Mouse (Mus musculus) NIH3T3 (cell line): ENCODE data around the gene Tmem59l.

Experiments used
- DNase-seq: peaks from one replicate; pipeline ENCODE4 v3.0.0-alpha.2; 2012; ENCODE audit warnings: low read depth

Tmem59l gene

DNA sequence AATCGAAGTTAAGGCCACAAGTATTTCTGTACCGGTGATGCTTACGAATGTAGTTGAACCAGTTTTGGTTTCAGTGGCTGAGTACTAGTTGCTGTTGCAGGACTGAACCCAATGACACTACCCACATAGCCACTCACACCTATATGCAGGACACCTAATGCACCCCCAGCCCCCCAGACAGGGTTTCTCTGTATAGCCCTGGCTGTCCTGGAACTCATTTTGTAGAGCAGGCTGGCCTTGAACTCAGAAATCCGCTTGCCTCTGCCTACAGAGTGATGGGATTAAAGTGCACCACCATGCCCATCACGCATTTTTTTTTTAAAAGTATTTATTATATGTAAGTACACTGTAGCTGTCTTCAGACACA lies 19.9 kb upstream of the Tmem59l start:
- no peak for DNase-seq

DNA sequence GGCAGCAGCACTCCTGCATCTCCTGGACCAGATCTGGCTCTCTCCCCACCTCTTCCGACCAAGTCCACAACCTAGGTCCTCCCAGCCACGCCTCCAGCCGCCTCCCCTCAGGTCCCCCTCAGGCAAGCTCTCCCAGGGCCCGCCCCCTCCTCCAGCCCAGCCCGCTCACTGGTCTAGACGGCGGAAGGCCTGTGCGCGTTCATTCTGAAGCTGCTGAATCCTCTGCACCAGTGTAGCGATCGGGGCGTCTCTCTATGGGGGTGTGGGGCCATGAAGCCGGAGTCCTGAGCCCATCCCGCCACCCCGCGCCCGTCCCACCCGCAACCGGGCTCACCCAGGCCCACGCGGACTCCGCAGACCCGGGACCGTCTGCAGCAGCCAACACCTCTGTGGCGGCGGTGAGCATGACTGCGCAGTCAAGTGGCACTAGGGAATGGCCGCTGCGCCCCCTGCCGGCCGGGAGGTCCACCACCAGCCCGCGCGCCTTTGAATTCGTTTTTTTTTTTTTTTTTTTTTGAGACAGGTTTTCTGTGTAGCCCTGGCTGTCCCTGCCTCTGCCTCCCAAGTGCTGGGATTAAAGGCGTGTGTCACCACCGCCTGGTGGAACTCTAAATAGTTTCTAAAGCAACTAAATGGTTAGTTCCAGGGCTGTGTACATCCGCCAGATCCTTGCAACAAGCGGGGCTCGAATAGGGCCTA lies 19.3 kb upstream of the Tmem59l start, which contains the start of gene Rex1bd:
Gene Rex1bd (minus strand): TSS at position 425 of the 699 bp plus-strand sequence.
- peak; percentile 97 for DNase-seq

DNA sequence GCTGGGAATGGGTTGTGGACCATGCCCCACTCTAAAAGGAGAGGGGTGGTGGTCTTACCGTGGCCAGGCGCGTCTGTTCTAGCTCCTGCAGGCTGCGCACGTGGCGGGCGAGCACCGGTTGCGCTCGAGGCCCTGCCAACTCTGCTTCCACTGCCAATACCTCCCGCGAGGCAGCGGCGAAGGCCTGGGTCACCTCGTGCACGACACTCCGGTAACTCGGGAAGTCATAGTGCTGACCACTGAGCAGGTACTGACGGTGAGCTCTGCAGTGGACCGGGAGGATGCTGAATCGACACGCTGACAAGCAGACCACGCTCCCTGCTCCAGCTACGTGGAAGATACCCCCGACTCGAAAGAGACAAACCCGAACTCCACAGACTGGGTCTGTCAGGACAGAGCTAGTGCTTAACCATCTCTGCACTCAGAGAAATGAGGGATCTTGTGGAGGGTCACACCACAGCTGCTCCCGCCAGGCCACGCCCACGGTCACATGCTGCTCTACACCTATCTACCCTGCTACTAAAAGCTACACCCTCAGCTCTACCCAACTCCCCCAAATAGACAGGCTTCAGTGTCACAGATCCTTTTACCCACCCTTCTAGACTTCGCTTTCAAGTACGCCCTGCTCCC lies 18.7 kb upstream of the Tmem59l start:
- no peak for DNase-seq

- peak; percentile 92 for DNase-seq
Measured at GRCm38 (mm10) chr8:70504851-70505250, 17.7 kb upstream of the Tmem59l start.

DNA sequence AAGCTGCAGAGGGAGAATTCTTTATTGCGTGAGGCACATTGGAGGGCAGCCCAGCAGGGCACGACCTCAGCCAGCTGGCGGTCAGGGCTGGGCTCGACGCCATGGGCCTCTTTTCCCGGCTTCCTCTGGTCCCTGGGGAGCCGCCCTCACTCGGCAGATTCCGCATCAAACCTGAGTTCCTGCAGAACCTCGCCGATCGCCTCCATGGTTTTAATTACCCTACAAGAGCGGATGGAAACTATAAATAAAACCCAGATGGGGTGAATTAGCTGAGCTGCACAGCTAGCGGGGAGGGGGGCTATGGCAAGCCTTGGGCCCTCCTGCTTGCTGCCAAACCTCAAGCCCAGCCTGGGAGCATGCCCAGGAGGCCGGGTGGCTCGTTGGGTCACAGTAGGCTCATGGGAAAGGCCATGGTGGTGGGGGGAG lies 17.1 kb upstream of the Tmem59l start:
- DNase-seq, result peak; percentile 99

DNA sequence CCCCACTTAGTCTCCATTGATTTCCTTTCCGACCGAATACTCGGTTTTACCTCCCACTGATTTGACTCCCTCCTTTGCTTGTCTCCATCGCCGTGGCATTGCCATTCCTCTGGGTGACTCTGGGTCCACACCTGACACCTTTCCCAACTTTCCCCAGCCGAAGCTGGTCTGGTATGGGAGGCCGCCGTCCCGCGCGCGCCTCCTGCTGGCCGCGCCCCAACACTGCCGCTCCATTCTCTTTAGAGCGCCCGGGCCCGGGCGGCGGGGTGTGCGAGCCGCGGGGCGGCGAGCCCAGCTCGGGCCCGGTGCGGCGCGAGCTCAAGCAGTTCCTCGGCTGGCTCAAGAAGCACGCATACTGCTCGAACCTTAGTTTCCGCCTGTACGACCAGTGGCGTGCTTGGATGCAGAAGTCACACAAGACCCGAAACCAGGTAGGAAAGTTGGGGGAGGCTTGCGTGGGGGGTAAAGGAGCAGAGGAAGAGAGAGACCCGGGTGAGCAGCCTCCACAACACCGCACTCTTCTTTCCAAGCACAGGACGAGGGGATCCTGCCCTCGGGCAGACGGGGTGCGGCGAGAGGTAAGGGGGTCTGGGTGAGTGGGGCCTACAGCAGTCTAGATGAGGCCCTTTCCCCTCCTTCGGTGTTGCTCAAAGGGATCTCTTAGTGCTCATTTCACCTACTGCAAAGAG lies 16.0 kb upstream of the Tmem59l start:
- DNase-seq, result peak; percentile 92

DNA sequence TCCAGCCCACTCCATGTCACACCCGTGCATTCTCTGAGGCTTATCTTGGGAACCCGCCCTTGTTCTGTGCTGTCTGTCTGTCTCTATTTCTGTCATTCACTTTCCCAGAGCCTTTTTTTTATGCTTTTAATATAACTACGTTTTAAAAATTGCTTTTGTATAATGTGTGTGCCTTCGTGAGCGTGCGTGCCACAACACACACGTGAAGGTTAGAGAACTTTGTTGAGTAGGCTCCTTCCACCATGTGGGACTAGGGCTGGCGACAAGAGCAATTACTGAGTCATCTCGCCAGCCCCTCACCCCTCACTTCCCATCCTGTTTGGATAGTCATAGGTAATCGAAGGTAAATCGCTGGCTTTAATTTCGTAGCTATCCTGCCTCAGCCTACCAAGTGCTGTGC lies 15.4 kb upstream of the Tmem59l start:
- no peak for DNase-seq

DNA sequence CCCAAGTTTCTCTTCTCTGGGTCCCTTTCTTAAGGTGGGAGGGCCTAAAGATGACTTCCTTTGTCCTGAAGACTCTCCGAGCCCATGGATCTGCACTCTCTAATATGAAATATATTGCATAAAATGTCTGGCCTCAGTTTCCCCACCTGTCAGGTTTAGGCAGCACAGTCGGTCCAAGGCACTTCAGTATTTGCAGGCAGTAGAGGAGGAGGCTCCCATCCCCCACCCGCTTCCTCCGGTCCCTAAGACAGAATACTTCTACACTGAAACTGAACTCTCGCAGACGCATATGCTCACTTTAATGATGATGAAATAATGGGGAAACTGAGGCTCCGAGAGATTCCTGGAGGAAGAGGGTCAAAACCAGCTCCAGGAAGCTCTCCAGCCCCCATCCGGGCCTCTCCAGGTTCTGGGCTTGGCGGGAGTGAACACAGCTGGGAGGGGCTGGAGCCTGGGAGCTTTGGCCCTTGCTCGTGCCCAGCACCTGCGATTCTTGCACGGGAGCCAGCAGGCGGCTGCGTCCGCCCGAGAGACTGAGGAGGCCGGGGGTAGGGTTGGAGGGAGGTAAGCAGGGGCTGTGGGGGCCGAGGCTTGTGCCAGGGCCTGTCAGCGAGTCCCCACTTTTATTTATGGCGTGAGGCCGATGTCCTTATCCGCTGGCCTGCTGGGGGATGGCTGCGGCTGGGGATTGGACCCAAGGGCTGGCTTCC lies 14.8 kb upstream of the Tmem59l start:
- DNase-seq, result peak; percentile 59

- DNase-seq, result no peak
Measured at GRCm38 (mm10) chr8:70500386-70501301, 13.5 kb upstream of the Tmem59l start.

DNA sequence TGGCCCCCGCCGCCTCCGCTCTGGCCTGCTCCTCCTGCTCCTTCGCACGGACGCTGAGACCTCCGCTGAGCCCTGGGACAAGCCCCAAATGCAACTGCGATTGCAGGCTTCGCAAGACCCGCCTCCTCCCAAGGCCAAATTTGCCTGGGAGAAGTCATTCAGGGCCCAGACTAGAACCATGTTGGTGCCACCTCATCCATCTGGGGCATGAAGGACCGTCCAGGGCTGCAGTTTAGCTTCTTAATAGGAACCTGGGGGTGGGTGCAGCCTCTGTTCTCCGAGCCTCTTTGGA lies 8.6 kb upstream of the Tmem59l start:
- peak; percentile 61 for DNase-seq

DNA sequence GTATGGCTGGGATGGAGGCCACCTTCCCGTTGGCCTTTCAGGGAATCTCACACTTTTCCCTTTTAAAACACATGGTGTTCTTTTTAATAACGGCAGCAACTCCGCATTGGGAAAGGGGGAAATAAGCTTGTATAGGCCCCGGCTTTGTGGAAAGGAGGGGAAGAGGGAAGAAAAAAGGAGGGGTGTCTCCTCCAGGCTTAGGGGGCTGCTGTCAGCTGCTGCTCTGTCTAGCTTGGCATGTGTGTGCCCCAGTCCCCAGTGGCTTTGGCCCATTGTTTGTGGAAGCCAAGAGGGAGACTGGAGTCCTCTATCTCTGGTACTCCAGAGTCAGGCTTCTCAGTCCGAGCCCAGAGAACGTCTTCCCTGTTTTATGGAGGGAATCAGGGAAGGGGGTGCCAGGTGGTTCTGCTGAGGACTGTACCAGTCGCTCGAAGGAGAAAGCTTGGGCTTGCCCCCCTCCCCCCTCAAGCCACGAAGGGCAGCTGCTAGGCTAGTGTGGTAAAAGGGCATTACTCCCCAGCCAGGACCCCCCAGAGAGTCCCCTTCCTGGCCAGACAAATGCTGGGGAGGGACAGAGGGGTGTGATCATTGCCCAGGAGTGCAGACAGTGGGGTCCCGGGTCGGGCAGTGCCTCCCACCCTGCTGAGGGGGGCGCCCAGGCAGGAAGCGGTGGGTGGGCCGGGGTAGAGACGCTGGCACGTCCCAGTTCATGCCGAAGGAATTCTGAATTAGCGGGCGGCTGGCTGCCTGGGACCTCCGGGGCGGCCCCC lies 8.0 kb upstream of the Tmem59l start:
- no peak for DNase-seq

- no peak for DNase-seq
Measured at GRCm38 (mm10) chr8:70494416-70494945, 7.3 kb upstream of the Tmem59l start.

DNA sequence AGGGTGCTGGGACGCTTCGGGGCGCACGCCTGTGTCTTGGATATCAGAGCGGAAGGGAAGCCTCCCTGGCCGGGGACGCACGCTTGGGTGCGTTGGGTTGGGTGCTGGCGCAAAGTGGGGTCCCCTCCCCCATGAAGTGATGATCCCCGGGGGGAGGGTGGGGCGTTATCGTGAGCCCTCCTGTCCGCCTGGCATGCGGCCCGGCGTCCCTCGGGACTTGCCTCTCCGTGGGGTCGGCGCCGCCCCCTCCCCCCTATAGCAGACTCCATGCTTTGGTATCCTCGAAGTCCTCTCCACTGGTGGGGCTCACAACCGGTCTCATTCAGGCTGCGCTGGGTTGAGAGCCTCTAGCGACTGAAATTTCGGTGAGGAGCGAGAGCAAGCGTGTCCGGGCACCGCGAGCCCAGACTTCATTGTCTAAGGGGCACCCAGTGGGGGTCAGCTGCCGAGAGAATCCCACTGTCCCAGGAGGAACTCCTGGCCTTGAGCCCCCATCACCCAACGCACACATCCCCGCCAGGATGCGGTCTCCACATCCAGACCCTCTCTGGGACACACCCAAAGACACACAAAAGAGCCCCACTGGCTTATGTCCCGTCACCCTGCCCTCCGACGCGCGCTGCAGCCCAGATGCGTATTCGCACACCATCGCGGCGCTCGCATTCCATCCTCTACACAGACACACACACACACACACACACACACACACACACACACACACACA lies 6.7 kb upstream of the Tmem59l start:
- peak; percentile 59 for DNase-seq

DNA sequence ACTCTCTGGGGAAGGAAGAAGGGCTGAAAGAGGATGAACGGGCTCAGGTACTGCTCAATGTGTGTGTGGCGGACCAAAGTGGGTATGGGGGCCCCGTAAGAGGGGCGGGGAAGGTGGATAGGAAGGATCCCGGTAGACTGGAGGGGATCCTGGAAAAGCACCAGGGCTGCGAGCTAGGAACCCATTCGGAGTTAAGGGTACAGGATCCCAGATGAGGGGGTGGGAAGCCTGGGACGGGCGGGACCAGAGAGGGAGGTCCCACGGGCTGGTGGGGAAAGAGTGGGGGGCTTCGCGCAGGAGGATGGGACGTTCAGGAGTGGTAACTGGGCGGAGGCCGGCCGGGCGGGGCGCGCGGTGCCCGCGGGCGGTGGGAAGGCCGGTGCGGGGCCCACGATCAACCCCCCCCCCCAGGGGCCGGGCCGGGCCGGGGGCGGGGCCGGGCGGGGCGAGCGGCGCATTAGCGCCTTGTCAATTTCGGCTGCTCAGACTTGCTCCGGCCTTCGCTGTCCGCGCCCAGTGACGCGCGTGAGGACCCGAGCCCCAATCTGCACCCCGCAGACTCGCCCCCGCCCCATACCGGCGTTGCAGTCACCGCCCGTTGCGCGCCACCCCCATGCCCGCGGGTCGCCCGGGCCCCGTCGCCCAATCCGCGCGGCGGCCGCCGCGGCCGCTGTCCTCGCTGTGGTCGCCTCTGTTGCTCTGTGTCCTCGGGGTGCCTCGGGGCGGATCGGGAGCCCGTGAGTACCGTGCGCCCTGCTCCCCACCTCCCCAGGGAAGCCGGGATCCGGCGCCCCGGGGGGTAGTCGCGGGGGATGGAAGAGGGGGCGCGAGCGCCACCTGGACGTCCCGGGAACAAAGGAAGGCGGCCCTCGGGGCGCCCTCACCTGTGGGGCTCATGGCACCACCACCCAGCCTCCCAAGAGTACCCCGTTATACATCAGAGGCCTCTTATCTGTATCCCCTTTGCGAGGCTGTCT lies 5.8 kb upstream of the Tmem59l start, which contains the start of gene Crlf1:
Gene Crlf1 (plus strand): TSS at position 495 of the 977 bp plus-strand sequence.
- peak; percentile 65 for DNase-seq

DNA sequence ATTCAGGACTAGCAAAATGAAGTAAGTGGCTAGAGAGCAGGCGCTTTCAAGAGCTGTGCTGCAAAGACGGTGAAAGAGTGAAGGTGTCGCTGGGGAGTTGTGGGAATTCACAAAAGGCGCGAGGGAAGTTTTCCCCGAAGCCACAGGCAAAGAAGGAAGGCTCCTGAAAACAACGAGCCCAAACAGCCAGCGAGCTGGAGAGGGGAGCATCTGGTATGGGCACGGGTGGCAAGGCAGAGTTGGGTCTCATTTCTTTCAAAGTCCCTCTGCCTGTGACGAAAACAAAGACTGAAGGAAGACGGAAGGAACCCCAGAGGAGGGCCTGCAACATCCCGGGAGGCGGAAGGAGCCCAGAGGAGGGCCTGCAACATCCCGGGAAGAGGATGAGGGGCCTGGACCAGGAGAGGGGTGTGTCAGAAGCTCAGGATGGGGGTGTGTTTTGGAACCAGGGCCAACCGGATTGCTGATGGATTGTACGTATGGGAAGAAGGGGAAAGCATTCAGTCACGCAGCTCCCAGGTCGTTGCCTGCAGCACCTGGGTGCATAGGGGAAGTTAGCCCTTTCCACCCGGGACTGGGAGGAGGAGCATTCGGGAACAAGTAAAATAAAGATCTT lies 3.8 kb upstream of the Tmem59l start:
- no peak for DNase-seq

- no peak for DNase-seq
Measured at GRCm38 (mm10) chr8:70490061-70490879, 3.1 kb upstream of the Tmem59l start.

DNA sequence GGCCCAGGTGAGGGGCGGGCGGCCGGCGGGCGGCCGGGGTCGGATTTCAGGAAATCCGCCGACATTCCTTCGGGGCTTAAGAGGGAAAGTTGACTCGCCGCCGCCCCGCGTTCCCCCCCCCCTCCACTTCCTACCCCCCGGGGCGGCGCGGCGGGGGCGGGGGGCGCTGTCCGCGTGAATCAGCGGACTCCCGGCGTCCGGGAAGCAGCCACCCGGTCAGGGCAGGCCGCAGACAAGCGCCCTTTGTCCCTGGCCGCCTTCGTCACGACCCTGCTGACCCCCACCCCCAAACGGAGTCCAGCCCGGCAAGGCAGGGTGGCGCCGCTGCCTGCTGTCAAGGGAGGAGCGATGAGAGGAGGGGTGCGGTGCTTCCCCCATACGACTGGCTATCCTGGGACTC lies 2.4 kb upstream of the Tmem59l start:
- peak; percentile 63 for DNase-seq
